Mouse (Mus musculus): ENCODE measurements at regions not wholly inside any gene's neighbourhood (a gene's known extent, or its start where the extent isn't known, plus 50 kb on each side); places are given as distances from the start of the nearest gene placed in this dataset.
A peak's percentile ranks its signal among the peaks of the same experiment; 100 is the strongest.

- H3K27me3 ChIP-seq (ENCODE audit: control insufficient read depth, insufficient read depth, low read length), result no peaks in the 10 kb centered on the region
- H3K4me1 ChIP-seq (ENCODE audit: control insufficient read depth, insufficient read depth, low read length), result peaks cover 1% of the 10 kb centered on the region; the same call in 1 of the 2 replicates
- H3K4me3 ChIP-seq (ENCODE audit: insufficient read depth, low read depth, low read length), result no peak overlapping the region
- DNase-seq (ENCODE audit: extremely low read depth, low read depth, low spot score), result no peak
- H3K9ac ChIP-seq (ENCODE audit: low read depth, low read length), result no peak overlapping the region
- TF ChIP-seq CTCF (IDR thresholded peaks at IDR 0.05; ENCODE audit: low read depth, low read length), result no peak
- TF ChIP-seq POLR2A (IDR thresholded peaks at IDR 0.05; ENCODE audit: extremely low read depth, insufficient read depth, low read length), result no peak
- no peaks in the 10 kb centered on the region for H3K79me2 ChIP-seq (ENCODE audit: control insufficient read depth, insufficient read depth, low read length)
- H3K27ac ChIP-seq (replicated peaks; ENCODE audit: insufficient read depth, low read depth, low read length), result no peak overlapping the region
- H3K36me3 ChIP-seq (ENCODE audit: control insufficient read depth, insufficient read depth, low read length), result no peaks in the 10 kb centered on the region
- 90% methylated on average over 8 of the region's 8 CpGs for WGBS
These were observed 393.5 kb downstream of the Cypt12 start for GRCm38 (mm10) chr3:18341757-18342156.

DNA sequence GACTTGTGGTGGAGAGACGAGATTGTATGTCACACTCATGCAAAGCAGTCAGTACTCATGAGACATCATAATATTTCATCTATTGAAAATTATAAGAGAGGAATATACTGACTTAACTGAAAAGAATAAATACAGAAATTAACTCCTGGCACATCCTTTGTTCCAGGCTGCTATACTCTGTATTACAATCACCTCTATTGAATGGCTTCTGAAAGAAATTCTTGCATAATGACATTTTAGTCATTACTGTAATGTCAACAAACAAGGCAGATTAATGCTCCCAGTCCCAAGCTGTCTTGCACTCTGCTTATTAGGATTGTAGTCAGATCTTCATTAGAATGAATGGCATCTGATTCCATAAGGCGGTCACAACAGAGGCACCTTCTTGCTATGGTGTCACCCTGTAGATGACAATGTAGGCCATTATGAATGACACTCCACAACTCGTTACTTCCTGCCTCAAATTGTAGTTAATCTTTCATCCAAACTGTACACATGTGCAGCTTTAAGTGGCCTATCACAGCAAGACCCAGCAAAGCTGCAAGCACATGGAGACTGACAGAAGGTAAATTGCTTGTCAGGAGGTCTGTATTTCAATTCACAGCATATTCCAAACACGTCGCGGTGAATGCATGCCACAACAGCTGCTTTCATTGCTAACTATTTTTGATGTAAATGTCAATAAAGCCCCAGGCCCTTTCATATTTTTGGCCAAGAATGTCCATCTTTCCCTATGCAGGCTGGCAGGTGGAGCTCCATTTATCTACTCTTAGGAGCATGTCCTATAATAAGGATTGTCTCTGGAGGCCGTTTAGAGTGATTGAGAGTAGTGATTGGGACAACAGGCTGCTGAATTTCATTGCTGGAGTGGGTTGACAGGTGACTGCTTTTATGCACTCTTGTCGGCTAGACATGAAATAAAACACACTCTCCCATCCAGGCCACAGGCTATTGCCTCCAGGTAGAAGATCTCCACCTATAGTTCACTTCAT is 430.1 kb downstream of the Cypt12 start:
- Histone ChIP-seq H3K4me1 (ENCODE audit: control insufficient read depth, insufficient read depth, low read length) (no peaks in the 10 kb centered on the region), H3K27me3 (ENCODE audit: control insufficient read depth, insufficient read depth, low read length) (no peaks in the 10 kb centered on the region), H3K4me3 (ENCODE audit: insufficient read depth, low read depth, low read length) (no peak overlapping the region), H3K9ac (ENCODE audit: low read depth, low read length) (no peak overlapping the region), H3K36me3 (ENCODE audit: control insufficient read depth, insufficient read depth, low read length) (no peaks in the 10 kb centered on the region), H3K27ac (replicated peaks; ENCODE audit: insufficient read depth, low read depth, low read length) (no peak overlapping the region), H3K79me2 (ENCODE audit: control insufficient read depth, insufficient read depth, low read length) (no peaks in the 10 kb centered on the region)
- DNase-seq (ENCODE audit: extremely low read depth, low read depth, low spot score), result no peak
- no peak for TF ChIP-seq CTCF (IDR thresholded peaks at IDR 0.05; ENCODE audit: low read depth, low read length)
- no peak for TF ChIP-seq POLR2A (IDR thresholded peaks at IDR 0.05; ENCODE audit: extremely low read depth, insufficient read depth, low read length)
- 88% methylated on average over 8 of the region's 8 CpGs for WGBS

DNA sequence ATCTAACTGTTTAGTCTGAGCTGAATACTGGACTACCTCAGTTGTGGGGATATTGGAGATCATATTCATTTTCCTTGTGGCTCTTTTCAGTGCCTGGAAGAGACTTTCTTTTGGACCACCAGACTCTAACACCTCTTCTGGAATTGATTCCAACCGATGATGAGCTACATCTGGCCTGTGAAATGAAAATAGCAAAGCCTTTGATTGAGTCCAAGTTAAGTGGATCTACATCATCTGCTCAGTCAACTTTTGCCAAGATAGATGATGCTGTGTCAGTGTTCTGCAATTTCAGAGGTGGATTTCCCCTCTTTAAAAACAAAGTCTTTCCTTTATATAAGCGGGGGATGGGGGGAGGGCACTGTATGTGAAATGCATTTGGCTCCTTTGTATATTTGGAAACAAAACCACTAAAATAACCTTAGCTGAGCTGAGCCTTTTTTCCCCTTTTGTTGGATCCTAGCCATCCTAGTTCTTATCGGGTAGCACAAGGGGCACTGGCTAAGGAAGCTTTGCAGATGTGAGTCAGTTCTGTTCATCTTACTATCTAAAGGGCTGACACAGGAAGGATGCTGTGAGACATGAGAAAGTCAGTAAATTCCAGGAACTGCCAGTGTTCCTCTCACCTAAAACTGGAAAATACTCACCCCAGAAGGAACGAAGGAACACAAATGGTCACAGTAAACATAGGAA is 473.8 kb downstream of the Cypt12 start:
- Histone ChIP-seq H3K4me3 (ENCODE audit: insufficient read depth, low read depth, low read length) (no peak overlapping the region), H3K27me3 (ENCODE audit: control insufficient read depth, insufficient read depth, low read length) (no peaks in the 10 kb centered on the region), H3K27ac (replicated peaks; ENCODE audit: insufficient read depth, low read depth, low read length) (no peak overlapping the region), H3K36me3 (ENCODE audit: control insufficient read depth, insufficient read depth, low read length) (no peaks in the 10 kb centered on the region), H3K4me1 (ENCODE audit: control insufficient read depth, insufficient read depth, low read length) (no peaks in the 10 kb centered on the region; the same call in 1 of the 2 replicates), H3K9ac (ENCODE audit: low read depth, low read length) (no peak overlapping the region), H3K79me2 (ENCODE audit: control insufficient read depth, insufficient read depth, low read length) (no peaks in the 10 kb centered on the region)
- WGBS, result 78% methylated on average over 4 of the region's 4 CpGs
- no peak for DNase-seq (ENCODE audit: extremely low read depth, low read depth, low spot score)
- TF ChIP-seq POLR2A (IDR thresholded peaks at IDR 0.05; ENCODE audit: extremely low read depth, insufficient read depth, low read length) (no peak), CTCF (IDR thresholded peaks at IDR 0.05; ENCODE audit: low read depth, low read length) (no peak)

- no peaks in the 10 kb centered on the region for H3K27me3 ChIP-seq (ENCODE audit: control insufficient read depth, insufficient read depth, low read length)
- peak; percentile 95 for DNase-seq (ENCODE audit: extremely low read depth, low read depth, low spot score)
- H3K79me2 ChIP-seq (ENCODE audit: control insufficient read depth, insufficient read depth, low read length), result no peaks in the 10 kb centered on the region
- 20% methylated on average over 1 of the region's 1 CpGs for WGBS
- H3K27ac ChIP-seq (replicated peaks; ENCODE audit: insufficient read depth, low read depth, low read length), result no peak overlapping the region
- no peak overlapping the region for H3K9ac ChIP-seq (ENCODE audit: low read depth, low read length)
- H3K4me3 ChIP-seq (ENCODE audit: insufficient read depth, low read depth, low read length), result no peak overlapping the region
- no peaks in the 10 kb centered on the region for H3K36me3 ChIP-seq (ENCODE audit: control insufficient read depth, insufficient read depth, low read length)
- no peak for TF ChIP-seq CTCF (IDR thresholded peaks at IDR 0.05; ENCODE audit: low read depth, low read length)
- no peak for TF ChIP-seq POLR2A (IDR thresholded peaks at IDR 0.05; ENCODE audit: extremely low read depth, insufficient read depth, low read length)
- peaks cover 9% of the 10 kb centered on the region; the same call in 1 of the 2 replicates for H3K4me1 ChIP-seq (ENCODE audit: control insufficient read depth, insufficient read depth, low read length)
These were observed 480.7 kb downstream of the Cypt12 start for GRCm38 (mm10) chr3:18428908-18429307.

- no peak overlapping the region for H3K4me3 ChIP-seq (ENCODE audit: insufficient read depth, low read depth, low read length)
- no peak overlapping the region for H3K9ac ChIP-seq (ENCODE audit: low read depth, low read length)
- no peak for DNase-seq (ENCODE audit: extremely low read depth, low read depth, low spot score)
- WGBS, result 89% methylated on average over 5 of the region's 5 CpGs
- H3K27me3 ChIP-seq (ENCODE audit: control insufficient read depth, insufficient read depth, low read length), result no peaks in the 10 kb centered on the region
- H3K27ac ChIP-seq (replicated peaks; ENCODE audit: insufficient read depth, low read depth, low read length), result no peak overlapping the region
- H3K79me2 ChIP-seq (ENCODE audit: control insufficient read depth, insufficient read depth, low read length), result no peaks in the 10 kb centered on the region
- no peaks in the 10 kb centered on the region for H3K36me3 ChIP-seq (ENCODE audit: control insufficient read depth, insufficient read depth, low read length)
- no peaks in the 10 kb centered on the region for H3K4me1 ChIP-seq (ENCODE audit: control insufficient read depth, insufficient read depth, low read length)
- TF ChIP-seq POLR2A (IDR thresholded peaks at IDR 0.05; ENCODE audit: extremely low read depth, insufficient read depth, low read length), result no peak
- TF ChIP-seq CTCF (IDR thresholded peaks at IDR 0.05; ENCODE audit: low read depth, low read length), result no peak
These were observed 490.6 kb downstream of the Cypt12 start for GRCm38 (mm10) chr3:18438845-18439244.
